Mouse (Mus musculus) lung, embryonic 15.5 days (tissue): ENCODE data around the gene Ptprg. TPM values are rescaled to one million over a fixed set of nuclear protein-coding genes. Genes with fewer than 3 reads are reported as not detected.

Experiments used
- ATAC-seq: fragments of 200-750 bp; cut with Nextera tagmentation; 2 replicates; pipeline ENCODE4 v1.8.0; 2017; ENCODE audit warnings: moderate number of reproducible peaks, borderline replicate concordance; ENCODE audit not compliant: low FRiP score, low TSS enrichment; ENCODE audit errors: extremely low read depth
- H3K27ac ChIP-seq: fragments of 300-500 bp; sonication (generic); 2 replicates; pipeline ENCODE4 v1.5.1; 2015; ENCODE audit warnings: moderate library complexity, mild to moderate bottlenecking, inconsistent platforms
- H3K27me3 ChIP-seq: fragments of 300-500 bp; sonication (generic); 2 replicates; pipeline ENCODE4 v1.6.1; 2015; ENCODE audit warnings: inconsistent platforms
- H3K36me3 ChIP-seq: fragments of 300-500 bp; sonication (generic); 2 replicates; pipeline ENCODE4 v1.6.1; 2015; ENCODE audit warnings: inconsistent platforms
- H3K4me1 ChIP-seq: fragments of 300-500 bp; sonication (generic); 2 replicates; pipeline ENCODE4 v1.6.1; 2015; ENCODE audit warnings: inconsistent platforms
- H3K4me2 ChIP-seq: fragments of 300-500 bp; sonication (generic); 2 replicates; pipeline ENCODE4 v1.6.1; 2015; ENCODE audit warnings: inconsistent platforms, mild to moderate bottlenecking, moderate library complexity
- H3K4me3 ChIP-seq: fragments of 300-500 bp; sonication (generic); 2 replicates; pipeline ENCODE4 v1.5.1; 2015; ENCODE audit warnings: mild to moderate bottlenecking, inconsistent platforms
- H3K9ac ChIP-seq: fragments of 300-500 bp; sonication (generic); 2 replicates; pipeline ENCODE4 v1.6.1; 2015; ENCODE audit warnings: inconsistent platforms
- H3K9me3 ChIP-seq: fragments of 300-500 bp; sonication (generic); 2 replicates; pipeline ENCODE4 v1.6.1; 2016; ENCODE audit warnings: inconsistent platforms
- WGBS: fragments of 180-500 bp; shearing (Covaris S2); methylation state at CpG from one replicate; pipeline ENCODE4 v1.1.7; 2015; 5-methylcytosine and 5-hydroxymethylcytosine counted together
- polyA plus RNA-seq: library from polyadenylated mRNA; unstranded; fragments of >200 nt; fragmentation: Nextera tagmentation; extraction: Ambion mirVana; gene quantifications from 2 replicates; pipeline ENCODE4 v1.2.1, GENCODE M21; 2015

Ptprg gene
- polyA plus RNA-seq, 1 experiment from 2014 or later: 29.9 TPM

- Histone ChIP-seq H3K4me2 (no peak overlapping the region), H3K4me3 (no peak overlapping the region), H3K9me3 (no peaks in the 10 kb centered on the region), H3K27ac (no peak overlapping the region), H3K4me1 (peaks cover 4% of the 10 kb centered on the region; the same call in 1 of the 2 replicates), H3K36me3 (no peaks in the 10 kb centered on the region), H3K27me3 (no peaks in the 10 kb centered on the region), H3K9ac (no peak overlapping the region)
- 72% methylated on average over 14 of the region's 14 CpGs for WGBS
- peak; percentile 68; the same call in 1 of the 2 replicates for ATAC-seq
Measured at GRCm38 (mm10) chr14:12161738-12162310, 608.5 kb downstream of the Ptprg start.

GRCm38 (mm10) chr14:12162331-12162854 lies 609.1 kb downstream of the Ptprg start:
- H3K4me1 ChIP-seq: peaks cover 4% of the 10 kb centered on the region; the same call in 1 of the 2 replicates
- no peaks in the 10 kb centered on the region for H3K27me3 ChIP-seq
- no peak overlapping the region for H3K27ac ChIP-seq
- H3K9me3 ChIP-seq: no peaks in the 10 kb centered on the region
- no peak overlapping the region for H3K4me3 ChIP-seq
- ATAC-seq: peak; percentile 28; the same call in 1 of the 2 replicates
- WGBS: 69% methylated on average over 5 of the region's 5 CpGs
- H3K9ac ChIP-seq: no peak overlapping the region
- no peaks in the 10 kb centered on the region for H3K36me3 ChIP-seq
- H3K4me2 ChIP-seq: no peak overlapping the region

GRCm38 (mm10) chr14:12163196-12163595 lies 609.9 kb downstream of the Ptprg start:
- no peaks in the 10 kb centered on the region for H3K27me3 ChIP-seq
- H3K27ac ChIP-seq: no peak overlapping the region
- peaks cover 4% of the 10 kb centered on the region; the same call in 1 of the 2 replicates for H3K4me1 ChIP-seq
- no peak overlapping the region for H3K4me3 ChIP-seq
- WGBS: 54% methylated on average over 4 of the region's 4 CpGs
- H3K36me3 ChIP-seq: no peaks in the 10 kb centered on the region
- H3K4me2 ChIP-seq: no peak overlapping the region
- no peak for ATAC-seq
- H3K9me3 ChIP-seq: no peaks in the 10 kb centered on the region
- no peak overlapping the region for H3K9ac ChIP-seq

- Histone ChIP-seq H3K9me3 (no peaks in the 10 kb centered on the region), H3K36me3 (no peaks in the 10 kb centered on the region), H3K4me2 (no peak overlapping the region), H3K4me3 (no peak overlapping the region), H3K9ac (no peak overlapping the region), H3K27ac (no peak overlapping the region), H3K27me3 (no peaks in the 10 kb centered on the region), H3K4me1 (peaks cover 1% of the 10 kb centered on the region; the same call in 1 of the 2 replicates)
- whole genome bisulfite sequencing: 78% methylated on average over 4 of the region's 4 CpGs
- ATAC-seq: no peak
Measured at GRCm38 (mm10) chr14:12167215-12167614, 613.9 kb downstream of the Ptprg start.

- no peak overlapping the region for H3K27ac ChIP-seq
- no peak overlapping the region for H3K4me3 ChIP-seq
- no peak overlapping the region for H3K9ac ChIP-seq
- 85% methylated on average over 8 of the region's 8 CpGs for WGBS
- ATAC-seq: no peak
- H3K36me3 ChIP-seq: no peaks in the 10 kb centered on the region
- no peaks in the 10 kb centered on the region for H3K4me1 ChIP-seq
- H3K27me3 ChIP-seq: no peaks in the 10 kb centered on the region
- H3K4me2 ChIP-seq: no peak overlapping the region
- no peaks in the 10 kb centered on the region for H3K9me3 ChIP-seq
Measured at GRCm38 (mm10) chr14:12167651-12168050, 614.3 kb downstream of the Ptprg start.

GRCm38 (mm10) chr14:12177436-12177835 lies 624.1 kb downstream of the Ptprg start:
- no peaks in the 10 kb centered on the region for H3K4me1 ChIP-seq
- H3K36me3 ChIP-seq: no peaks in the 10 kb centered on the region
- ATAC-seq: no peak
- no peaks in the 10 kb centered on the region for H3K27me3 ChIP-seq
- no peaks in the 10 kb centered on the region for H3K9me3 ChIP-seq
- H3K9ac ChIP-seq: no peak overlapping the region
- 42% methylated on average over 5 of the region's 5 CpGs for WGBS
- no peak overlapping the region for H3K4me3 ChIP-seq
- H3K27ac ChIP-seq: no peak overlapping the region
- no peak overlapping the region for H3K4me2 ChIP-seq

GRCm38 (mm10) chr14:12178645-12179044 lies 625.3 kb downstream of the Ptprg start:
- ATAC-seq: no peak
- Histone ChIP-seq H3K27ac (no peak overlapping the region), H3K27me3 (no peaks in the 10 kb centered on the region), H3K4me3 (no peak overlapping the region), H3K4me1 (no peaks in the 10 kb centered on the region), H3K9ac (no peak overlapping the region), H3K36me3 (no peaks in the 10 kb centered on the region), H3K4me2 (no peak overlapping the region), H3K9me3 (no peaks in the 10 kb centered on the region)
- WGBS: 83% methylated on average over 1 of the region's 1 CpGs

GRCm38 (mm10) chr14:12180116-12180515 lies 626.8 kb downstream of the Ptprg start:
- ATAC-seq: no peak
- H3K4me2 ChIP-seq: no peak overlapping the region
- WGBS: 41% methylated on average over 3 of the region's 3 CpGs

GRCm38 (mm10) chr14:12185040-12185439 lies 631.7 kb downstream of the Ptprg start:
- Histone ChIP-seq H3K27ac (no peak overlapping the region), H3K36me3 (no peaks in the 10 kb centered on the region), H3K9ac (no peak overlapping the region), H3K4me1 (peaks cover 22% of the 10 kb centered on the region), H3K4me3 (no peak overlapping the region), H3K9me3 (no peaks in the 10 kb centered on the region), H3K4me2 (no peak overlapping the region), H3K27me3 (no peaks in the 10 kb centered on the region)
- no peak for ATAC-seq
- WGBS: 70% methylated on average over 4 of the region's 4 CpGs

More at GRCm38 (mm10) chr14:12180116-12180515, 626.8 kb downstream of the Ptprg start:
- Histone ChIP-seq H3K9me3 (no peaks in the 10 kb centered on the region), H3K4me3 (no peak overlapping the region), H3K9ac (no peak overlapping the region), H3K36me3 (no peaks in the 10 kb centered on the region), H3K27ac (no peak overlapping the region), H3K4me1 (no peaks in the 10 kb centered on the region), H3K27me3 (no peaks in the 10 kb centered on the region)

GRCm38 (mm10) chr14:12188352-12188751 lies 635.0 kb downstream of the Ptprg start:
- no peak for ATAC-seq
- H3K4me2 ChIP-seq: no peak overlapping the region
- no peak overlapping the region for H3K4me3 ChIP-seq
- peak overlapping the region; percentile 37; the same call in 1 of the 2 replicates for H3K27ac ChIP-seq
- no peaks in the 10 kb centered on the region for H3K9me3 ChIP-seq
- no peaks in the 10 kb centered on the region for H3K27me3 ChIP-seq
- no peaks in the 10 kb centered on the region for H3K36me3 ChIP-seq
- H3K9ac ChIP-seq: no peak overlapping the region
- peaks cover 23% of the 10 kb centered on the region for H3K4me1 ChIP-seq
- WGBS: 35% methylated on average over 4 of the region's 4 CpGs

- H3K4me2 ChIP-seq: no peak overlapping the region
- H3K27me3 ChIP-seq: no peaks in the 10 kb centered on the region
- H3K4me1 ChIP-seq: peaks cover 23% of the 10 kb centered on the region
- no peak for ATAC-seq
- no peaks in the 10 kb centered on the region for H3K36me3 ChIP-seq
- H3K4me3 ChIP-seq: no peak overlapping the region
- no peak overlapping the region for H3K9ac ChIP-seq
- no peak overlapping the region for H3K27ac ChIP-seq
- H3K9me3 ChIP-seq: no peaks in the 10 kb centered on the region
- WGBS: 87% methylated on average over 3 of the region's 3 CpGs
Measured at GRCm38 (mm10) chr14:12189266-12189665, 635.9 kb downstream of the Ptprg start.

- Histone ChIP-seq H3K4me3 (no peak overlapping the region), H3K9ac (no peak overlapping the region), H3K4me2 (no peak overlapping the region), H3K9me3 (no peaks in the 10 kb centered on the region), H3K27ac (no peak overlapping the region), H3K4me1 (peaks cover 23% of the 10 kb centered on the region), H3K36me3 (no peaks in the 10 kb centered on the region), H3K27me3 (no peaks in the 10 kb centered on the region)
- ATAC-seq: no peak
- 67% methylated on average over 12 of the region's 12 CpGs for WGBS
Measured at GRCm38 (mm10) chr14:12189717-12190600, 636.6 kb downstream of the Ptprg start.
